Mouse (Mus musculus) megakaryocyte, adult 5-6 weeks (primary cell): ENCODE measurements at regions not wholly inside any gene's neighbourhood (a gene's known extent, or its start where the extent isn't known, plus 50 kb on each side); places are given as distances from the start of the nearest gene placed in this dataset.

Experiments
- ATAC-seq: 2 replicates; pipeline ENCODE4 v1.8.0; 2016; ENCODE audit warnings: mild to moderate bottlenecking, inconsistent platforms; ENCODE audit not compliant: poor library complexity, severe bottlenecking

DNA sequence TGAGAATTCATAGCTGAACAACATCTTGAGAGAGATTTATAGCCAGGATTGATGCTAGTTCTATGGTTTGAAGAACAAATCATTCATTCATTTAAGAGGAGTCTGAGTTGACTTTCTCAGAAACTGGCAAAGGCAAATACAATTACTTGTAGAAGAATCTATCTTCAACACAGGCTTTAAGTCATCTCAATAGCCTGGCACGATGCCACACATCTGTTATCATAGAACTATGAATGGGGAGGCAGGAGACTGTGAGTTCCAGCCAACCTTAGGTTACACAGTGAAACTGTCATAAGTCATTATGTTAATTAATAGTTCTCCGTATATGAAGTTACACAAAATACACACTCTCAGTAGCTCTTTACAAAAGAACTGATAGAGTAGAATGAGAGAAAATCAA is 231.9 kb upstream of the Impg1 start:
- no peak for ATAC-seq

DNA sequence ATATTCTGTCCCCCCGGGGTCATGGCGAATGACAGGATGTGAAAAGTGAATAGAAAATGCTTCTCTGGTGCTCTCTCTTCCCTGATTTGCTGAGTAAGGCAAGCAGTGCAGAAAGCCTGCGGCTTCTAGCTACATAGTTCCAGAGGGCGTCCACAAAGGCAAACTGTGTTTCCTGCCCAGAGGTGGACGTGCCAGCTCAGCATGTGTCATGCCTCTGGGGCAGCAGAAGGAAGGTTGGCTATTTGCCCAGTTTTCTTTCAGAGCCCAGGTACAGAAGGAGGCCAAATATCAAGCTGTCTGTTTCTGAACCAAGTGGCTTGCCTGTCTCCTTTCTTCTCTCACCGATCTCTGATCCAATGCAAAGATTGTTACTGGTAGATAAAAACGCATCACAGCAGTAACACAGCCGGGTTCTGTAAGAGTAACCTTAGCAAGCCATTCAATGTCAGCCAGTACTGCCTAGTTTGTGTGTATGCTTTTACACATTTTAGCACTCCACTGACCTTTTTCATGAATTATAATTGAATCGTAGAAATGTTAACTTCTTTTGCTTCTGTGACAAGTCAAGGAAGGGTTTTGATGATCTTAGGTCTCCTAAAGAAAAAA is 223.3 kb upstream of the Impg1 start:
- no peak for ATAC-seq

DNA sequence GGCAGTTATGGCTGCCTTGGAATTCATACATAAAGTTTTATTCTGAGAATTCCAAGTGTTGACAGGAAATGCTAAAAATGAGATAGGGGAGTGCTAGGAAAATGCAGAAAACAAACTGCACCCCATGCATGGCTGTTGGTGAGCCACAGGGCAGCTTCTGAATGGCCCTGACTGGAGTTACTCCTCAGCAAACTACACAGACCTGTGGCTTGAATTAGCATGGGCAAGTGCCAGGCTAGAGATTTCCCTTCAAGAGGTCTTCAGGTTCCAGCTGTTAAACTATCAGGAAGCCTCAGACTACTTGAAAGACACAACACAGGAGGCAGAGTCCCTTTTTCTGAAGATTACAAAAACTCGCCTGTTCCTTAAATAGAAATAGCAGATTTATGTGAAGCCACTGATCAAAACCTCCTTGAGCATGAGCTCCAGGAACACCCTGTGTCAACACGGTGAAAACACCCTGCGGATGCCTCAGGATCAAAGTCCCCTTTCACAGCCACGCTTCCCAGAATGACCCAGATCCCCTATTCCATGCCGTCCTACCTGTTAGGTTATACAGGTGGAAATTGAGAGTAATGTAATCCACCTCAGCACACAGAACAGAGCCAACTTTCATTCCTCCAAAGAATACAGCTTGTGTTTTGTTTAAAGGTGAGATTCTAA is 217.9 kb upstream of the Impg1 start:
- ATAC-seq, result no peak

DNA sequence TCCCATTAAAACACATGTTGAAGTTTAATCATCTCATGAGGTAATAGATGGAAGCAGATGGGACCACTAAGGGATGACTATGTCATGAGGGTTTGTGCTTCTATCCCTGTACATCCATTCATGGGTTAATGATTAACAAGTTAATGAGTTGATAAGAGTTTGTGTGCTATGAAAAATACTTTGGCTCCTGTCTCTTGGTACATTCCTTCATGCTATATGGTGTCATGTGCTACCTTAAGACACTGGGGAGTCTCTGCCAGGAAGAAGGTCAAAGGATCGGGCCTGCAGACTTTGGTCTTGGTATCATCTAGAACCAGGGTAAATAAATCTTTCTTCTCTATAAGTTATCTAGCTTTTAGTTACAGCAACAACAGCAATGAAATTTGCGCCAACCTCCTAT is 216.4 kb upstream of the Impg1 start:
- no peak for ATAC-seq

DNA sequence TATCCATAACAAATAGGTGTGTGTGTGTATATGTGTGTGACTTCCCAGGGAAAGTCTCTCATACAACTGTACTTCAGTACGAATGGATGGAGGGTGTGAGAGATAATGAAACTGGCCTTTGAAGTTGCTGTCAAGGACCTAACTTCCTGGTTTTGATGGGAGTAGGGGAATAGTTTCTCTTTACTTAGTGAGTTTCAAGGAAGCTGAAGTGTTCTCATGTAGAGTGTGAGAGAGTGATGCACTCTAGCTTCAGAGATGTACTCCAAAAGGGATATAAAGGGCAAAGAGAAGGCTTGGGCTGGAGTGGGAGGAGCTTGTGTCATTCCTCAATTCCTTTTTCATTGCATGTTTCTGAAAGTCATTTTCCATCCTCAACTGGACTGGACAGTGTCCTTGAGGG is 206.2 kb upstream of the Impg1 start:
- no peak for ATAC-seq

DNA sequence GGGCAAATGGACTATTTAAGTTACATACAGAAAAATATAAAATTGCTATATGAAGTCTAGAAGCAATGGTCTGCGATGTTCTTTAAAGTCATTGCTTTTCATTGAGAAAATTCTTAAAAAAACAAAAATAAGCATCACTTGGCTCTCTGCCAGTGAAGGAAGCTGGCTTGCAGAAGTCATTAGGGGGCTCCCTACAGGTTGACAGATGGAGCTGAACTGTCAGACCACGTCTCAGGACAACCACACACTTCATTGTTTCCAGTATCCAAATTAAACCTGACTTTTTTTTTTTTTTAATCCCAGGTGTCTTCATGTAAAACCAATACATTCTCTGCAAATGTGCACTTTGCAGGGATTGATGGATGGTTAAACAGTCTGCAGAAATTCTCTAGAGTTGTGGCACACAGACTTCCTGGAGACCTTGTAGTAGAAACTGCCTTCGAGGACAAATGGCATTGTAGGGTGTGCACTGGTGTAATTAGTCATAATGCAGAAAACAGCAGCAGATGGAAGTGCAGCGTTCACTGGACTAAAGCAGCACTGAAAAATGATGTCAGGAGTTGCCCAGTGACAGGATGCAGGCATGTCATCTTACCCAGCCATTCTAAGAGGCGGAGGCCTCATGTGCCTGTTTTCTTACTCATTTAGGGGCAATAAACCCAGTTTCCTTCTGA is 203.4 kb upstream of the Impg1 start:
- no peak for ATAC-seq

DNA sequence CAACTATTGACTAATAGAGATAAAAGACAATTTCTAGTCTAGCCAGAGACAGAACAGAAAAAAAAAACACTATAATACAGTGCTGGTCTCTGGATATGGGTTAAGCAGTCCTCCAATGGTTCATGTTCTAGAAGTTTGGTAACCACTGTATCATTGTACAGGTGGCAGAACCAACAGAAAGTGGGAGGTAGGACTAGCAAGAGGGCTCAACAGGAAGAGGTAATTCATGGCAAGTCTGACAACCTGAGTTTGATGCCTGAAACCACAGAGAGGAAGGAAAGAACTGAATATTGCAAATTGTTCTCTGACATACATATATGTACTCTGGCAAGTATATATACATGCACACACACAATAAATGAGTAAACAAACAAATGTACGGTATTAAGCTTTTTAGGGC is 193.5 kb upstream of the Impg1 start:
- ATAC-seq, result no peak

DNA sequence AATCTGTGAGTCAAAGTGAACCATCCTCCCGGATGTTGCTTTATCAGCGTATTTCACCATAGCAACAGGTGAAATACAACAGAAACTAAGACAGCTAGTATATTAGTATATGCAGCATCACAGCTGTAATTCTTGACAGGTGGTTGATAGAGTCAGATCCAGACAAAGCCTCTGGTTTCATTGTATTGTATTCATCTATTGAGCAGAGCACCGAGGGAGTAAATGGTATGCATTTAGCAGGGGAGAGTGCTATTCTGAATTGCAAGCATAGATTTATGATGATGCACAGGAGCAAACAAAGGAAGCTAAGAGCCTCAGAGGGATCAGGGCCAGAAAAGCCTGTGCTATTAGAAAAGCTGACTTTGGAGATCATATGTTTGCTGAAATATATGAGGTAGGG is 149.8 kb upstream of the Impg1 start:
- ATAC-seq, result no peak

DNA sequence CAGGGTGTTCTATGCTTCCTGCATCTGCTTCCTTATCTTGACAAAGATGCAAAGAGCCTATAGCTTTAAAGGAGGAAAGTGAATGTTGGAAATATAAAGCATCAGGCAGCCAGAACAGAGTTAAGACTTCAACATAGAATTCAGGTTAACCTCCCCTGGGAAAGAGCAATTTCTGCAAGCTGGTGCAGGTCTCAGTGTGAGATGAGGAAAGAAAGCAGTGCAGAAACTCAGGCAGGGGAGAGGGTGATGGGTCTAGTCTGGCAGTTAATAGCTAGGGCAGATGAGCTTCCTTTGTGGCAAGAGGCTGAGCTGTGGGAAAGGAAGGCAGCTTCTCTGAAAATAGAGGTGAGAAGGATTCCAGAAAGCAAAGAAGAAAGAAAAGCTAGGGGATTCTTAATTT is 134.7 kb upstream of the Impg1 start:
- no peak for ATAC-seq

DNA sequence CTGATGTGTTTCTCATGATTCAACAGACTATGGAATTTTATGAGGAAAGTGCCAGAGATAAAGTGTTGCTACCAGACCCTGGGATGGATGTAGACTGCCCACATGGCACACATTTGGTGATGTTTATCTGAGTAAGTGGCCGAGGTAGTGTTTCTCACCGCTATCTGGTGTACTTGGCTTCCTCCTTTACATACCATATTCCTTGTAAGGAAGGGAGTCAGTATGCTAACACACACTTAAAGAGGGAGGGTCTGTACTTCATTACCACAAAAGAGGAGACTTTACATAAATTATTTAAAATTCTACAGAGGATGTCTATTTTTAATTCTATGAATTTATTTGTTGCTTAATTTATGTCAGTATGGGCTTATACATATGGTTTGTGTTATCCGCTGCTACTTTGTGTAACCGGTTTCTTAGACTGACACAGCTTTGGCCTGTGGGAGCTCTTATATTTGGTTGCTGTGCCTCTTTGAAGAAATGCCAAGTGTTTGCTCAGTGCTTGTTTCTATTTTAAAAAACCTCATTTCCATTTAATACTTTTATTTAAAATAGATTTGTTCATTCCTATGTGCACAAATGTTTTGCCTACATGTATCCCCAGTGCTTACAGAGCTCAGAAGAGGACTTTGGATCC is 100.2 kb upstream of the Impg1 start:
- no peak for ATAC-seq

DNA sequence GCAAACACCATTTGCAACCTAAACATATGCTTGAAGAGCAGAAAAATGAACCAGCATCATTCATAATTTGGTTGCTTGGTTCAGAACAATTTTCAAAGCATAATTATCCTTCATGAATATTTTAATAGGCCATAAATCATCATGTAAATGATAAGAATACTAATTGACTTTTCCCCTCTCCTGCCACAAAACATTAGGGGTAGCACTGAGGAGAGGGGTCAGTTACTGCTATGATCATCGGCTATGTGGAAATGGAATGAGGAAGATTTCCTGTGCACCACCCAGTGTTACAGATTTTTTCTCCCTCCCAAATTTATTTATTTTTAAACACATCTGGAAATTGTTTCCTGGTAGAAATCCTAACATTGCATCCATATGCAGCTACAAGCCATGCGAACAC is 98.4 kb upstream of the Impg1 start:
- ATAC-seq, result no peak

DNA sequence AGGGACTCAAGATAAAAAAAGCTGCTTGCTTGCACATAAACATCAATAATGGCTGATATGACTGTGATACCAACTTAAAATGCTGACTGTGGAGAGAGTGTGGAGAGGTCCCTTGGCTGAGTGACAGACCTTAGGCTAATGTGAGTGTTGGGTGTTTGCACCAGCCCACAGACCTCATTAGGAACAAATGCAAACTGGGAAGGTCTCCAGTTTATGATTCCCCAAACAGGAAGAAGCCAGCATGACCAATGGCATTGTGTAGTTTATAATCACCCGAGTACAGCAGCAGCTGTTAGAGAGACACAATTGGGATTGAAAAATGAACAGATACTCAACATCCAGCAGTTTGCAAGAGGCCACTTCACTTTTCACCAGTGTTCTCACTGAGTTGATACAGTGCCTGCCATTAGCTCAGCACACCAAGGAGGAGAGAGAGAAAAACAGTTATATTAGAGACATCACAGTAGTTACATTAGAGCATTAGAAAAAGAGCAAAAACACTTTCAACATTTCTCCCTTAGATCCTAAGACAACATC is 90.3 kb upstream of the Impg1 start:
- ATAC-seq, result no peak
